Mouse (Mus musculus) CH12.LX (cell line): ENCODE measurements at regions not wholly inside any gene's neighbourhood (a gene's known extent, or its start where the extent isn't known, plus 50 kb on each side); places are given as distances from the start of the nearest gene placed in this dataset.

Source experiments
- DNase-seq: peaks from one replicate; pipeline ENCODE4 v3.0.0-alpha.2; 2013; ENCODE audit errors: extremely low read depth
- H3K27ac ChIP-seq: 2 replicates; pipeline ENCODE4 v1.5.1; 2012; ENCODE audit warnings: low read depth, mild to moderate bottlenecking, control low read depth, moderate library complexity; ENCODE audit not compliant: insufficient read depth
- H3K27me3 ChIP-seq: replicated peaks from 2 replicates; pipeline ENCODE3; 2012; ENCODE audit warnings: inconsistent platforms
- H3K36me3 ChIP-seq, 2 experiments: replicated peaks in 1 of 2; 2 replicates each; pipeline versions ENCODE3 to v1.6.1; 2012; ENCODE audit warnings: inconsistent platforms in 1 of 2, low read length in 1 of 2, mild to moderate bottlenecking in 1 of 2, mixed read lengths in 1 of 2, moderate library complexity in 1 of 2; ENCODE audit not compliant: control insufficient read depth in 1 of 2, insufficient read depth in 1 of 2
- H3K4me1 ChIP-seq, 2 experiments: 2 replicates each; pipeline ENCODE4 v1.6.1; 2012; ENCODE audit warnings: inconsistent platforms in 1 of 2, moderate library complexity in 1 of 2; ENCODE audit not compliant: insufficient read depth in 2 of 2, control insufficient read depth in 1 of 2
- H3K4me2 ChIP-seq: 2 replicates; pipeline ENCODE4 v1.6.1; 2012; ENCODE audit warnings: low read depth, mild to moderate bottlenecking, control low read depth; ENCODE audit not compliant: poor library complexity, insufficient read depth, severe bottlenecking
- H3K4me3 ChIP-seq, 3 experiments: fragments of 150-350 bp in 1 of 3; sonication (generic) in 1 of 3; replicated peaks in 1 of 3; 2 replicates each; pipeline versions ENCODE3 to v1.5.1; 2011 to 2012; ENCODE audit warnings: low read depth in 2 of 3, low read length in 2 of 3, mild to moderate bottlenecking in 2 of 3, moderate library complexity in 2 of 3, control low read depth in 1 of 3, improper control_type of control experiment in 1 of 3, inconsistent platforms in 1 of 3, mixed read lengths in 1 of 3; ENCODE audit not compliant: poor library complexity in 1 of 3
- H3K79me2 ChIP-seq: replicated peaks from 2 replicates; pipeline ENCODE4 v1.6.1; 2012; ENCODE audit warnings: mild to moderate bottlenecking, moderate library complexity; ENCODE audit not compliant: control insufficient read depth, poor library complexity, insufficient read depth, severe bottlenecking; ENCODE audit errors: extremely low read depth
- H3K9ac ChIP-seq: 2 replicates; pipeline ENCODE4 v1.6.1; 2012; ENCODE audit warnings: low read depth, mild to moderate bottlenecking, control low read depth, moderate library complexity; ENCODE audit not compliant: insufficient read depth
- H3K9me3 ChIP-seq: replicated peaks from 2 replicates; pipeline ENCODE3; 2012; ENCODE audit warnings: low read length, inconsistent platforms, mixed read lengths
- CTCF ChIP-seq, 2 experiments: IDR thresholded peaks in 1 of 2; conservative IDR thresholded peaks in 1 of 2; 2 replicates each; pipeline ENCODE4 v1.5.1; 2011 to 2012; ENCODE audit warnings: low read depth in 2 of 2, low read length in 2 of 2, improper control_type of control experiment in 1 of 2, inconsistent platforms in 1 of 2, mild to moderate bottlenecking in 1 of 2, moderate library complexity in 1 of 2
- E2F4 ChIP-seq: IDR thresholded peaks from 2 replicates; pipeline ENCODE4 v1.6.1; 2011; ENCODE audit warnings: low read depth, low read length, improper control_type of control experiment; ENCODE audit not compliant: insufficient replicate concordance
- ELF1 ChIP-seq: IDR thresholded peaks from 2 replicates; pipeline ENCODE4 v1.6.1; 2014; ENCODE audit warnings: low read depth, mild to moderate bottlenecking, inconsistent platforms, low read length, improper control_type of control experiment
- HCFC1 ChIP-seq: IDR thresholded peaks from 2 replicates; pipeline ENCODE4 v1.6.1; 2012; ENCODE audit warnings: low read depth, mild to moderate bottlenecking, inconsistent platforms, low read length, improper control_type of control experiment
- IRF4 ChIP-seq: IDR thresholded peaks from 2 replicates; pipeline ENCODE4 v1.6.1; 2014; ENCODE audit warnings: low read depth, mild to moderate bottlenecking, inconsistent platforms, low read length, improper control_type of control experiment
- JUND ChIP-seq: conservative IDR thresholded peaks from 2 replicates; pipeline ENCODE4 v1.6.1; 2011; ENCODE audit warnings: low read depth, low read length, improper control_type of control experiment
- MAX ChIP-seq: IDR thresholded peaks from 2 replicates; pipeline ENCODE4 v1.6.1; 2011; ENCODE audit warnings: low read length, improper control_type of control experiment
- MAZ ChIP-seq: IDR thresholded peaks from 2 replicates; pipeline ENCODE4 v1.6.1; 2012; ENCODE audit warnings: low read depth, mild to moderate bottlenecking, inconsistent platforms, low read length, improper control_type of control experiment, moderate library complexity
- NELFE ChIP-seq: IDR thresholded peaks from 2 replicates; pipeline ENCODE4 v1.6.1; 2011; ENCODE audit warnings: low read depth, low read length, improper control_type of control experiment
- PAX5 ChIP-seq: IDR thresholded peaks from 2 replicates; pipeline ENCODE4 v1.6.1; 2012; ENCODE audit warnings: low read length, inconsistent platforms, mixed read lengths
- POLR2A ChIP-seq: IDR thresholded peaks from 2 replicates; pipeline ENCODE4 v1.6.1; 2011; ENCODE audit warnings: low read depth, mild to moderate bottlenecking, improper control_type of control experiment, low read length
- RCOR1 ChIP-seq: conservative IDR thresholded peaks from 2 replicates; pipeline ENCODE4 v1.6.1; 2012; ENCODE audit warnings: low read depth, mild to moderate bottlenecking, inconsistent platforms, low read length, improper control_type of control experiment
- SIN3A ChIP-seq: IDR thresholded peaks from 2 replicates; pipeline ENCODE4 v1.6.1; 2012; ENCODE audit warnings: low read length, improper control_type of control experiment, inconsistent platforms
- ZNF384 ChIP-seq: IDR thresholded peaks from 2 replicates; pipeline ENCODE4 v1.6.1; 2012; ENCODE audit warnings: low read depth, low read length, improper control_type of control experiment, inconsistent platforms
- dilution Hi-C: fragments of 300-500 bp; cut with MboI; formaldehyde crosslinking; loops from 2 replicates; pipeline ENCODE4 v1.14.3; 2020; ENCODE audit warnings: low sequenced_read_pairs; ENCODE audit not compliant: extremely low pct_unique_long_range_greater_than_20kb, extremely low pct_ligation_motif_present
- in situ Hi-C: fragments of 300-500 bp; cut with MboI; formaldehyde crosslinking; loops from 3 replicates; pipeline ENCODE4 v1.14.3; 2019; ENCODE audit warnings: low sequenced_read_pairs, low pct_ligation_motif_present, low pct_unique_long_range_greater_than_20kb, mixed read lengths

- Histone ChIP-seq H3K27me3 (no peaks in the 10 kb centered on the region), H3K4me3 (no peak overlapping the region)
Observed at GRCm38 (mm10) chr1:119108578-119108977, 55.2 kb upstream of the Gli2 start.

DNA sequence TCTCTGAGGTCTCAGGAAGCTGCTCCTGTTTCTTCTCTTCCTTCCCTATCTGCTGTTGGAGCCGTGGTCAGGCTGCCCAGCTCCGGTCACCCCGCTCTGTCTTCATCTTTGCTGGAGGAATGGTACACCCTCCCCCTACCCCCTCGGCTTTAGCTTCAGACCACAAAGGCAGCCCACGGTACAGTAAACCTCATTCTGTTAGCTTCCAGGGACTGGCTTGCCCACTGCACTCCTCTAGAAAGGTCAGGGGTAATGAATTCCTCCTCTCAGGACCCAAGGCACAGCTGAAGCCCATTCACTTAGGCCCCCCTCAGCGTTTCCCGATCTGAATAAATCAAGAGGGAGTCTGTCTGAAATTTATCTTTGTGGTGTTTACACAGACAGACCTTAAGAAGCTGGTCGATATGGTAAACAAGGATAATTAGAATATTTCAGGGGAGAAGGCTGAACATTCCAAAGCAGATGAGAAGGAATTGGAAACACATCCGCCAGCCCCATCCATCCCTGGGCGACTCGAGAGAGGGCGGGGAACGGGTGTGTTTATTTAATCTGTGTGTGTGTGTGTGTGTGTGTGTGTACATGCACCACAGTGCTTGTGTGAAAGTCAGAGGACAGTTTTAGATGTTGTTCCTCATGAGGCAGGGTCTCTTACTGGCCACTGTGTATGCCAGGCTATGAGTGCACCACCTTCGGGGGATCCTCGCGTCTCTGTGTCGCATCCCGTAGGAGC lies 53.0 kb upstream of the Gli2 start:
- Histone ChIP-seq H3K9me3 (peaks cover 79% of the 10 kb centered on the region), H3K4me1 (no peaks in the 10 kb centered on the region), H3K79me2 (no peaks in the 10 kb centered on the region), H3K4me3 (no peak overlapping the region), H3K27me3 (no peaks in the 10 kb centered on the region), H3K36me3 (no peaks in the 10 kb centered on the region), H3K9ac (no peak overlapping the region), H3K4me2 (no peak overlapping the region), H3K27ac (no peak overlapping the region)
- in situ Hi-C loops, result no loop called here
- no peak for DNase-seq
- dilution Hi-C loops, result no loop called here
- no peak for TF ChIP-seq MAZ
- TF ChIP-seq NELFE, result no peak
- TF ChIP-seq IRF4, result no peak
- TF ChIP-seq HCFC1, result no peak
- TF ChIP-seq POLR2A, result no peak
- TF ChIP-seq ZNF384, result no peak
- no peak for TF ChIP-seq PAX5
- TF ChIP-seq SIN3A, result no peak
- TF ChIP-seq RCOR1, result no peak
- no peak for TF ChIP-seq JUND

More at GRCm38 (mm10) chr1:119108578-119108977, 55.2 kb upstream of the Gli2 start:
- Histone ChIP-seq H3K4me2 (no peak overlapping the region), H3K9me3 (peaks cover 84% of the 10 kb centered on the region), H3K36me3 (no peaks in the 10 kb centered on the region), H3K27ac (no peak overlapping the region), H3K79me2 (no peaks in the 10 kb centered on the region), H3K9ac (no peak overlapping the region), H3K4me1 (no peaks in the 10 kb centered on the region)
- in situ Hi-C loops, result no loop called here
- TF ChIP-seq MAX, result no peak
- no peak for TF ChIP-seq CTCF (conservative IDR thresholded peaks at IDR 0.05 in 1 of 2, IDR thresholded peaks at IDR 0.05 in 1 of 2; ENCODE audit: low read depth in 2 of 2, low read length in 2 of 2)
- TF ChIP-seq E2F4, result no peak
- TF ChIP-seq ELF1, result no peak
- dilution Hi-C loops, result no loop called here
- no peak for DNase-seq
